Mouse (Mus musculus) lung, adult 10 weeks (tissue): ENCODE data around the gene Rnf40. TPM values are rescaled to one million over a fixed set of nuclear protein-coding genes. Genes with fewer than 3 reads are reported as not detected.

ENCODE experiments used
- polyA plus RNA-seq: library from polyadenylated mRNA; stranded (reverse); fragments of 350-450 nt; fragmentation: Illumina TruSeq; extraction: RNeasy Lipid Tissue Mini Kit (QIAGEN cat#74804); gene quantifications from one replicate; pipeline ENCODE4 v1.2.3, GENCODE M21; 2014; ENCODE audit warnings: low read depth, low replicate concordance; ENCODE audit not compliant: insufficient read depth

Rnf40 gene
- polyA plus RNA-seq = 24.5 TPM

DNA sequence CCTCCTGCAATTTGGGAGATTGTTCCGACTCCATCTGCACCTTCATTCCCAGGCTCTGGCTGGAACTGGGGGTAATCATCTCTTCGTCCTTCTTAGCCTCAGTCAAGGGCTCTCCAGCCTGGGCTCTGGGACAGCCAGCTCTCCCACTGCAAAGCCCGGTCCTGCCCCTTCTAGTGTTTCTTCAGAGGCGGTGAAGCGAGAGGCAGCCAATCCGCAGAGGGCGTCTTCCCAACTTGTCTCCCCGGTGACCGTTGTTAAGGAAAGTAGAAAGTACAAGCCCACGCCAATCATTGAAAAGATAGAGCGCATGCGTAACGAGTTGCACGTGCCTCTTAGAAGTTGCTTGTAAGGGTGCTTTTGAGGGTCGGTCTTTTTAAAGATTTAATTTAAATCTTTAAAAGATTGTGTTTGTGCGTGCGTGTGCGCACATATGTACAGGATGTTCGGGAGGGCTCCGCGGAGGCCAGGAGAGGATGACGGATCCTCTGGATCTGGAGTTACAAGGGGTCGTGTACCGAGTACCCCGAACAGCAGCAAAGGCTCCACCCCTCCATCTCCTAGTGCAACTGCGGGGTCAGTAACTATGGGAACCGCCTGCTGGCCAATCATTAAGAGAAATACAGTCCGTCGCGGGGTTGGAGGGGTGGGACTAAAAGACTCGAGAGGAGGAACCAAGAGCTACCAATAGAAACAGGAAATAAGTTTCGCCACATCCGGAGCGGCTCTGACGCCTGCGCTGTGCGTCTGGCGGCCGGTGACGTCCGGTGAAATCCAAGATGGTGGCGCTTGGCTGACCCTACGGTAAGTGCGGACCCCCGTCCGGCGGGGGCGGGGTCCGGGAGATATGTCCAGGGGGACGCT is at the start of gene Rnf40, which contains the start of gene Ccdc189:
Rnf40 (plus strand) TSS at position 757 of the 861 bp plus-strand sequence.
Ccdc189 (minus strand) TSS at position 585 of the 861 bp plus-strand sequence.

DNA sequence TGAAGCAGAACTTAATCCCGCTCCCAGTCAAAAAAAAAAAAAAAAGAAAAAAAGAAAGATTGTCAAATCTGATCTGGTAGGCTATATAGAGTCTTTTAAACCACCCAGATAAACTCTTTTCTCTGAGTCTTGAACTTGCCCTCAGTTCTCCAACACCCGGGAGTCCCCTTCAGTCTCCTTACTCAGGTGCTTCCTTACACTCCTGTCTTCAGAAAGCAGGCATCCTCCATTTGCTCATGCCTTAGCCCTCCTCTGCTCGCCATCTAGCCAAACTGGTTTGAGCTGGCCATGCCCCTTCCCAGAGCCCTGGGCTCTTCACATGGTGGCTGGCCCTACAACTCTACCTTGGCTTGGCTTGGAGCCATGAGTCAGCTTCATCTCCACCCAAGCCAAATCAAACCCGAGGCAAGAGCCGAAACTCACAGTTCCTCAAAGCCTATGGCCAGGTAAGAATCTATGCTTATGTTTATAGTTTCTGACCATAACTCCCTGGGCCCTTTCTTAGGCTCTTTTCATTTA is 27.2 kb upstream of the Rnf40 start, which contains the start of gene Tmem265:
Tmem265 (plus strand) TSS at position 51 of the 519 bp plus-strand sequence.

DNA sequence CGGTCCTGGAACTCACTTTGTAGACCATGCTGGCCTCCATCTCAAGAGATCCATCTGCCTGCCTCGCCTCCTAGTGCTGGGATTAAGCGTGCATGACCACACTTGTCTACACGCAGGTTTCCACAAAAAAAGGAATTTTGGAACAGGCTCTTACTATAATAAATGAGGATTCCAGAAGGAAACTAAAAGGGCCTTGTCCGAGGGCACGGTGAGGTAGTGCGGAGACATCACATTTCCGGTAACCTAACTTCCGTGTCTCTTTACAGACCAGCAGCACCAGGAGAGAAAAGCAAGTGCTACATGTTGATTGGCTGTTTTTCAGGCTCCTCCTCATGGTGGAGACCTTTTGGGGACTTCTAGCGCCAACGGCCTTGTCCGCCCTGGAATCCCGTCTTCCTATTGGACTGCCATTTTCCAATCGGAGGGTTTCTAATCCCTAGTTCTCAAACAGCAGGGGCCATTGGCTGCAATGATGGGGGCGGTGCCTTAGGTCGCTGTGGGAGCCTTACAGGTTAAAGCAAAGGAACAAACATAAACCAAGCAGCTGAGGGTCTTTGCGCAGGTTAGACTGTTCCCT is 15.6 kb upstream of the Rnf40 start, which contains the start of gene Phkg2:
Phkg2 (plus strand) TSS at position 446 of the 577 bp plus-strand sequence.

DNA sequence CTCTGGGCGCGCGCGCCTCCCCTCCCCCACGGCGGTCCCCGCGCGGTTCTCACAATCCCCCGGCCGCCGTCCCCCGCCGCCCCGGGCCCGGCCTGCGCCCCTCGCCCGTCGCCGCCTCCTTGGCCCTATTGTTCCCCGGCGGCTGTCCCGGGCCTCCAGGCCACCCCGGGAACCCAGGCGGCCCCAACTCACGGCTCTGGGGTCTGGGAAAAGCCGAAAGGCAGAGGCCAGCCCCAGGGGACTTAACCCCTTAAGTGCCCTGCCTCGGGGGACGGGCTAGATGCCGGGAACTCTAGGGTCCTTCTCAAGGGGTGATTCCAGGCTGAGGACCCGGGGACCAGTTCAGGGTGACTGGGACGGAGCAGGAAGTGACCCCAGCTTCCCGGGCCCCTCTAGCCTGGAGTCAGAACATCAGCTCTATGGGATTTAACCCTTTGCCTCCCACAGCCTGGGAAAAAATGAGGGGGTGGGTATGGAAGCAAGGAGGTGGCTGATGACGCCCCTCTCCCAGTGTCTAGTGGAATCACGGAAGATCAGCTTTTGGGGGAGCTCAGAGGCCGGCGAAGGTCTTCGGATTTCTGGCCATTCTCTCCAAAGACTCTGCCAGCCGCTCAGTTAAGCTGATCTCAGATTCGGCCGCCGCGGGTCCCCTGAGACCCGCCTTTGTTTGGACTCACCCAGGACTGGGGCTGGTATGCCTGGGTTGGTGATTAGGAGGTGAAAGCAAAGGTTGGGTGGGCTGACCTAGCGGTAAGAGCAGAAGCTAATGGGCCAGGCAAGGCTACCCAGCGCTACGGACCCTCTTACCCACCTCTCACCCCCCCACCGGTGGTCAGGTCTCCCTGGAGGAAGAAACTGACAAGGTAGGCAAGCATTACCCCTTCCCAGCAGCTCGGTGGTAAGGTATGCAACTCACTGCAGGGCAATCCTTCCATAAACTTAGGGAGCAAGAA is 26.6 kb downstream of the Rnf40 start, which contains the start of gene Zfp629:
Zfp629 (minus strand) TSS at position 907 of the 953 bp plus-strand sequence.

Other genes starting within 250 kb of the Rnf40 start
- 12.4 TPM for gene Zfp768, start 243.2 kb upstream of the Rnf40 start, polyA plus RNA-seq
- 6.3 TPM for gene Zfp747, start 212.7 kb upstream of the Rnf40 start, polyA plus RNA-seq
- 2.7 TPM for gene 9130019O22Rik, start 201.6 kb upstream of the Rnf40 start, polyA plus RNA-seq
- gene E430018J23Rik, start 195.1 kb upstream of the Rnf40 start, polyA plus RNA-seq = 3.5 TPM
- 7.3 TPM for gene Zfp764, start 181.9 kb upstream of the Rnf40 start, polyA plus RNA-seq
- gene Zfp688, start 166.7 kb upstream of the Rnf40 start, polyA plus RNA-seq = 11.8 TPM
- 1.7 TPM for gene Zfp689, start 139.6 kb upstream of the Rnf40 start, polyA plus RNA-seq
- 32.8 TPM for gene Prr14, start 129.2 kb upstream of the Rnf40 start, polyA plus RNA-seq
- gene Fbrs, start 109.6 kb upstream of the Rnf40 start, polyA plus RNA-seq = 24.3 TPM
- 1.8 TPM for gene Srcap, start 76.8 kb upstream of the Rnf40 start, polyA plus RNA-seq
- gene Gm42715, start 69.2 kb upstream of the Rnf40 start, polyA plus RNA-seq = 11.9 TPM
- not detected for gene Tmem265, start 27.4 kb upstream of the Rnf40 start, polyA plus RNA-seq
- gene Phkg2, start 15.4 kb upstream of the Rnf40 start, polyA plus RNA-seq = 29.0 TPM
- gene Ccdc189, start 172 bp upstream of the Rnf40 start, polyA plus RNA-seq = 20.2 TPM
- 5.9 TPM for gene Zfp629, start 27.0 kb downstream of the Rnf40 start, polyA plus RNA-seq
- 35.1 TPM for gene Bcl7c, start 120.2 kb downstream of the Rnf40 start, polyA plus RNA-seq
- 5.6 TPM for gene Ctf1, start 124.0 kb downstream of the Rnf40 start, polyA plus RNA-seq
- gene Ctf2, start 143.4 kb downstream of the Rnf40 start, polyA plus RNA-seq = not detected
- 5.9 TPM for gene Fbxl19, start 155.8 kb downstream of the Rnf40 start, polyA plus RNA-seq
- 36.1 TPM for gene Orai3, start 181.0 kb downstream of the Rnf40 start, polyA plus RNA-seq
- 6.3 TPM for gene Setd1a, start 187.9 kb downstream of the Rnf40 start, polyA plus RNA-seq
- gene Gm49388, start 196.8 kb downstream of the Rnf40 start, polyA plus RNA-seq = not detected
- gene Hsd3b7, start 211.8 kb downstream of the Rnf40 start, polyA plus RNA-seq = 43.9 TPM
- 82.2 TPM for gene Stx4a, start 235.5 kb downstream of the Rnf40 start, polyA plus RNA-seq
- gene Stx1b, start 235.8 kb downstream of the Rnf40 start, polyA plus RNA-seq = 0.61 TPM